Mouse (Mus musculus): ENCODE measurements around the gene Hist1h2ad. TPM values are rescaled to one million over a fixed set of nuclear protein-coding genes. Genes with fewer than 3 reads are reported as not detected.
A peak's percentile ranks its signal among the peaks of the same experiment; 100 is the strongest.
"Not testable (repeated sequence)": the region's sequence is repeated elsewhere in the genome, so short reads cannot be mapped to it uniquely, and the experiment has no call there.

The Hist1h2ad gene
- polyA plus RNA-seq, 1 experiment from 2014 or later = not detected

- 95% methylated on average over 7 of the region's 7 CpGs for WGBS (ENCODE audit: missing documents)
- Histone ChIP-seq H3K79me2 (ENCODE audit: inconsistent target) (no peaks in the 10 kb centered on the region), H3K27ac (no peak overlapping the region), H3K4me3 (ENCODE audit: inconsistent target) (no peak overlapping the region), H3K36me3 (ENCODE audit: inconsistent target) (no peaks in the 10 kb centered on the region)
Observed at GRCm38 (mm10) chr13:23595622-23596372, 21.6 kb downstream of the Hist1h2ad start.

- Histone ChIP-seq H3K79me2 (ENCODE audit: inconsistent target) (no peaks in the 10 kb centered on the region), H3K36me3 (ENCODE audit: inconsistent target) (no peaks in the 10 kb centered on the region), H3K27ac (no peak overlapping the region), H3K4me3 (ENCODE audit: inconsistent target) (no peak overlapping the region)
- WGBS (ENCODE audit: missing documents) = 9% methylated on average over 9 of the region's 9 CpGs
Observed at GRCm38 (mm10) chr13:23597957-23598356, 23.8 kb downstream of the Hist1h2ad start.

- no peaks in the 10 kb centered on the region for H3K36me3 ChIP-seq (ENCODE audit: inconsistent target)
- no peaks in the 10 kb centered on the region for H3K79me2 ChIP-seq (ENCODE audit: inconsistent target)
- H3K27ac ChIP-seq = no peak overlapping the region
- H3K4me3 ChIP-seq (ENCODE audit: inconsistent target) = no peak overlapping the region
- WGBS (ENCODE audit: missing documents) = 83% methylated on average over 7 of the region's 7 CpGs
Observed at GRCm38 (mm10) chr13:23603182-23603699, 29.1 kb downstream of the Hist1h2ad start.

DNA sequence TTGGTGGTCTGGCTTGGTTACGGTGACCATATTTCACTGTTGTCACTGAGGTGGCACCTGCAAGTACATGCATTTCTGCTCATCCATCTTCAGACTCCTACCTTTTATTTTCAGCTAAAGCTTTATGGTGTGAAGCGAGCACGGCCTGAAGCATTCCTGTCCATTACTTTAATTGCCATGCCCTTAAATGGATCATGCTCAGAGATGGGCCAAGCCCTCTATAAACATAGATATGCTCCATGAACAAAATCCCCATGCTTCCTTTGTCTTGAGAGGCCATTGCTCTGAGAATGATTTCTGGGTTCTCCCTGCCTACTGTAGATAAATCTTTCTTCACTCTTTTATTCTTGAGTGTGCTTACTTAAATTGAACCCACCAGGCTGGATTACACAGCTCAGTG is 30.3 kb downstream of the Hist1h2ad start:
- Histone ChIP-seq H3K27ac (no peak overlapping the region), H3K79me2 (ENCODE audit: inconsistent target) (no peaks in the 10 kb centered on the region), H3K4me3 (ENCODE audit: inconsistent target) (no peak overlapping the region), H3K36me3 (ENCODE audit: inconsistent target) (no peaks in the 10 kb centered on the region)
- 93% methylated on average over 3 of the region's 3 CpGs for WGBS (ENCODE audit: missing documents)

GRCm38 (mm10) chr13:23605052-23605451 is 30.9 kb downstream of the Hist1h2ad start:
- Histone ChIP-seq H3K4me3 (ENCODE audit: inconsistent target) (no peak overlapping the region), H3K27ac (no peak overlapping the region), H3K79me2 (ENCODE audit: inconsistent target) (no peaks in the 10 kb centered on the region), H3K36me3 (ENCODE audit: inconsistent target) (no peaks in the 10 kb centered on the region)
- WGBS (ENCODE audit: missing documents) = 97% methylated on average over 3 of the region's 3 CpGs

DNA sequence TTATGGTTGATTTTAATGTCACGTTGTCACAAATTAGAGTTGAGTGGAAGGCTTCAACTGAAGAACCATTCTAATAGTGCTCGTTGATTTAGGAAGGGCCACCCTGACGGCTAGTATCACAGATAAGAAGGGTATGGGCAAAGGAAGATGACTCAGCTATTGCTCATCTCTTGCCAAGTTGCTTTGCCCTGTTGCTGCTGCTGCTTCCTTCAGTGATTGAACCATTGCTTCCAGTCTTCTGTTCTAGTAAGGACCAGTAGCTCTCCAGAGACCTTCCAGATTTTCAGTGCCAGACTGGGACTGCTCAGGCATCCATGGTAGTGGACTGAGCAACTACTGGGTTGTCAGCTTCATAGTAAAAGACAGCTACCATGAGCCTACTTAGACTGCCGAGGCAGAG is 35.0 kb downstream of the Hist1h2ad start:
- Histone ChIP-seq H3K4me3 (ENCODE audit: inconsistent target) (no peak overlapping the region), H3K36me3 (ENCODE audit: inconsistent target) (no peaks in the 10 kb centered on the region), H3K79me2 (ENCODE audit: inconsistent target) (no peaks in the 10 kb centered on the region), H3K27ac (no peak overlapping the region)
- 64% methylated on average over 4 of the region's 4 CpGs for WGBS (ENCODE audit: missing documents)

DNA sequence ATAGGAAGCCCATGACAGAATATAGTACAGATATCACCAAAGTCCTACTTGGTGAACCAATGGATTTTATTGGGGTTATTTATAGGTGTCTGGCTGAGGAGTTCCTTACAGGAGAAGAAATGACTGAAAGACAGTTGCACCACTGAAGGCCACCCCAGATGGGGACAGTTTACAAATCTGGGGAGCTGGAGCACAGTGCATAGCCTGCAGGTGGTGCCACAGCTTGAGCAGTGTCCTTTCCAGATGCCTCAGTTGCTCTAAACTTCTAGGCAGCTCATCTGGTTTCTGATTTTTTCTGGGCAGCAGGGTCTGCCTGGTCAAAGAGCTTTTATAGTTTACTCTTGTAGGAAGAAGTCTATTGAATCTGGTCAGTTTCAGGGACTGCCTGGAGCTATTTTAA is 35.7 kb downstream of the Hist1h2ad start:
- no peaks in the 10 kb centered on the region for H3K36me3 ChIP-seq (ENCODE audit: inconsistent target)
- H3K27ac ChIP-seq = no peak overlapping the region
- no peak overlapping the region for H3K4me3 ChIP-seq (ENCODE audit: inconsistent target)
- H3K79me2 ChIP-seq (ENCODE audit: inconsistent target) = no peaks in the 10 kb centered on the region

GRCm38 (mm10) chr13:23610393-23610792 is 36.2 kb downstream of the Hist1h2ad start:
- no peak overlapping the region for H3K27ac ChIP-seq
- no peak overlapping the region for H3K4me3 ChIP-seq (ENCODE audit: inconsistent target)
- WGBS (ENCODE audit: missing documents) = 92% methylated on average over 2 of the region's 2 CpGs
- H3K79me2 ChIP-seq (ENCODE audit: inconsistent target) = no peaks in the 10 kb centered on the region
- H3K36me3 ChIP-seq (ENCODE audit: inconsistent target) = no peaks in the 10 kb centered on the region

- 90% methylated on average over 3 of the region's 3 CpGs for WGBS (ENCODE audit: missing documents)
- Histone ChIP-seq H3K79me2 (ENCODE audit: inconsistent target) (no peaks in the 10 kb centered on the region), H3K27ac (no peak overlapping the region), H3K36me3 (ENCODE audit: inconsistent target) (no peaks in the 10 kb centered on the region), H3K4me3 (ENCODE audit: inconsistent target) (no peak overlapping the region)
Observed at GRCm38 (mm10) chr13:23611638-23612037, 37.5 kb downstream of the Hist1h2ad start.

DNA sequence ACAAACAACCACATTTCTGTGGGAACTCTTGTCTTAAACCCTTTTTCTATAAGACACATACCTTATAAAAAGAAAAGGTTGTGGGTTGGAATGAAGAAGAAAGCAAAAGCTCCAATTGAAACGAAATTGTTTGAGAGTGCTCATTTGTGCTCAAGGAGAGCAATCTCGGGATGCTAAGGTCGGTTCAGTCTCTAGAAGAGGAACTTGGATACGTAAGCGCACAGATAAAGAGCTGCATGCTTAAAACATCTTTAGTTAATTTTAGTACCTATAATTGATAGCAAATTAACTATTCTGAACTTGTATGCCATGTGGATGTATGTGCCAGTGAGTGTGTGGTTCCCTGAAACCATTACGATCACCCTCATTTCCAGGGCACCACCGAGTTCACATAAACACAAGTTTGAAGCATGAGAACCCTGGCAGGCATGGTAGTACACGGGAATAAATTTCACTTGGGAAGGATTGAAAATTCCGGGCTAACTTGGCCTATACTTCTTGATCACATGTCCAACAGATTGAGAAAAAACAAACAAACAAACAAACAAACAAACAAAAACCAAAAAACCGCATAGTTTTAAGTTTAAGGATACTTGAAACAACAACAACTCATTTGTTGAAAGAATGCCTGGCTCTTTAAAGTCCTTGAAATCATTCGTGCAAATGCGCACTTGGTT is 46.0 kb downstream of the Hist1h2ad start:
- WGBS (ENCODE audit: missing documents) = 35% methylated on average over 12 of the region's 12 CpGs
- Histone ChIP-seq H3K27ac (peak overlapping the region; percentile 91), H3K36me3 (ENCODE audit: inconsistent target) (no peaks in the 10 kb centered on the region), H3K4me3 (ENCODE audit: inconsistent target) (peak overlapping the region; percentile 71), H3K79me2 (ENCODE audit: inconsistent target) (no peaks in the 10 kb centered on the region)

GRCm38 (mm10) chr13:23620733-23621531 is 46.8 kb downstream of the Hist1h2ad start, which contains the start of gene Hist1h2be:
Hist1h2be (minus strand) TSS chr13:23621124.
- no peaks in the 10 kb centered on the region for H3K79me2 ChIP-seq (ENCODE audit: inconsistent target)
- H3K27ac ChIP-seq = peak within 1 kb of the TSS; percentile 91
- H3K36me3 ChIP-seq (ENCODE audit: inconsistent target) = no peaks in the 10 kb centered on the region
- WGBS (ENCODE audit: missing documents) = 2% methylated on average over 25 of the region's 27 CpGs
- peak within 1 kb of the TSS; percentile 71 for H3K4me3 ChIP-seq (ENCODE audit: inconsistent target)

DNA sequence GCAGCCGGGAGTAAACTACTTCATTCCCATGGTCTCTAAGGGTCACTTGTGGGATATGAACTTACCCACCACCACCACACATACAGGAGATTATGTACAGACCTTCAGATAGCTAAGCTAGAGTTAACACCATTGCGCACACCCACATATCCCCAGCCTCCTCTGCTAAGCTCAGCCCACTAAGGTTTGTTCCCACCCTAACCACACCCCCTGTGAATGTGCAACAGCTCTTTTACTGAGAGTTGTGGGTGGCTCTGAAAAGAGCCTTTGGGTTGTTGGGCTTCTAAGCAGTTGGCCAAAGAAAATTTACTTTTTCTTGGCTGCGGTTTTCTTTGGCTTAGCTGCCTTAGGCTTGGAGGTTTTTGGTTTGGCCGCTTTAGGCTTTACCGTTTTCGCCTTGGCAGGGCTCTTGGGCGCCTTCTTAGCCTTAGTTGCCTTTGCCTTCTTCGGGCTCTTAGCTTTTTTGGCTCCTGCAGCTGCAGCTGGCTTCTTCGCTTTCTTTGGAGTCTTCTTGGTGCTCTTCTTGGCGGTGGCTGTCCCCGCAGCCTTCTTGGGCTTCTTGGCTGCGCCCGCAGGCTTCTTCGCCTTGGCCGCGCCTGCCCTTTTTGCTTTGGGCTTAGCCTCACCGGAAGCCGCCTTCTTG is 47.5 kb downstream of the Hist1h2ad start:
- Histone ChIP-seq H3K4me3 (ENCODE audit: inconsistent target) (peak overlapping the region; percentile 71), H3K27ac (peak overlapping the region; percentile 91), H3K36me3 (ENCODE audit: inconsistent target) (no peaks in the 10 kb centered on the region), H3K79me2 (ENCODE audit: inconsistent target) (no peaks in the 10 kb centered on the region)
- WGBS (ENCODE audit: missing documents) = 2% methylated on average over 17 of the region's 18 CpGs

DNA sequence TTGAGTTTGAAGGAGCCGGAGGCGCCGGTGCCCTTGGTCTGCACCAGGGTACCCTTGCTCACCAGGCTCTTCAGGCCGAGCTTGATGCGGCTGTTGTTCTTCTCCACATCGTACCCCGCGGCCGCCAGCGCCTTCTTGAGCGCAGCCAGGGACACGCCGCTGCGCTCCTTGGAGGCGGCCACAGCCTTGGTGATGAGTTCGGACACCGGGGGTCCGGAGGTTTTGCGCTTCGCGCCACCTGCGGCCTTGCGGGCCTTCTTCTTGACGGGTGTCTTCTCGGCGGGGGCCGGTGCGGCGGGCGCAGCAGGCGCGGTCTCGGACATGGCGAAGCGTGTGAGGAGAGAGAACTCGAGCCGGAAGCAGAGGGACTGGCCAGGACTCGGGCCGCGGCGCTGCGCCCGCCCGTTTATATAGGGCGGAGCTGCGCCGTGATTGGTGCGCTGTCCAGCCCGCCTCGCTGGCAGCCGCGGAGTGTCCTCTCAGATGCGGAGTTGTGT is 48.0 kb downstream of the Hist1h2ad start, which contains the start of gene Hist1h1e:
Gene Hist1h1e (minus strand): TSS at position 384 of the 497 bp plus-strand sequence.
- under 1% methylated on average over 32 of the region's 53 CpGs for WGBS (ENCODE audit: missing documents)
- H3K27ac ChIP-seq = peak within 1 kb of the TSS; percentile 91
- H3K4me3 ChIP-seq (ENCODE audit: inconsistent target) = peak within 1 kb of the TSS; percentile 71
- H3K79me2 ChIP-seq (ENCODE audit: inconsistent target); H3K36me3 ChIP-seq (ENCODE audit: inconsistent target): not testable (repeated sequence)

- H3K27ac ChIP-seq = peak overlapping the region; percentile 49
- peak overlapping the region; percentile 7; the same call in 1 of the 2 replicates for H3K4me3 ChIP-seq (ENCODE audit: inconsistent target)
- WGBS (ENCODE audit: missing documents) = 21% methylated on average over 7 of the region's 7 CpGs
- H3K36me3 ChIP-seq (ENCODE audit: inconsistent target) = no peaks in the 10 kb centered on the region
- H3K79me2 ChIP-seq (ENCODE audit: inconsistent target) = no peaks in the 10 kb centered on the region
Observed at GRCm38 (mm10) chr13:23622861-23623450, 48.8 kb downstream of the Hist1h2ad start.
